Mouse (Mus musculus): ENCODE results near the gene Mdm4. TPM values are rescaled to one million over a fixed set of nuclear protein-coding genes. Genes with fewer than 3 reads are reported as not detected.
A peak's percentile ranks its signal among the peaks of the same experiment; 100 is the strongest.
"Not testable (repeated sequence)": the region's sequence is repeated elsewhere in the genome, so short reads cannot be mapped to it uniquely, and the experiment has no call there.

Mdm4 gene
- total and polyA plus RNA-seq, 3 experiments: 15.0 to 70.4 (median 44.1) TPM

DNA sequence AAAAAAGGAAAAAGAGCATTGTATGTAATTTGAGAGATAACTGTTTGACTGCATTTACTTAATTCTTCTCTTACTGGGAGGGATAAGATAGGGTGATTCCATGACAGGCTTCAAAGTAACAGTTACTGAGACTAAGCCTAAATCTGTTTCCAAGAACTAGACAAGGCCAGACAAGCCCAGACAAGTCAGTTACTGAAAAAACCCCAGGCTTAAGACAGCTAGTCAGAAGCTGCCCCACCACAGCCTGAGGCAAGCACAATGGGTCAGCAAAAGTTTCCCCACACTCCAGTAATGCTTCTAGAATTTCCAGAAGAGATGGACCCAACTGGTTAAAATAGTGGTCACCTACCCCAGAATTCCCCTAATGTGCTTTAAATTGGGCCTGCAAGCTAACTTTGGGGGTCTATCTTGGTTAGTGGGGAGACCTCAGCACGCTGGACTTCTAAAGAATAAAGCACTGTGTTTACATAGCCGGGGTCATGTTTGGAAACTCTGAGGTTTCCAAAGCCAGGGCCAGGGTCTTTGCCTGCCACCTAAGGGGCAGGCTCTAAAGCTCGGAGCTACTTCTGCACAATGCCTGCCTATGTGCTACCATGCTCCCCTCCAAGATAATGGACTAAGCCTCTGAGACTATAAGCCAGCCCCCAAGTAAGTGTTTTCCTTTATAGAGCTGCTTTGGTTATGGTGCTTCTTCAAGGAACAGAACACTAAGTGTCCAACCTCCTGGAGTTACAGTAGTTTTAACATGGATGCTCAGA, 10.0 kb downstream of the Mdm4 start:
- no peak for DNase-seq

DNA sequence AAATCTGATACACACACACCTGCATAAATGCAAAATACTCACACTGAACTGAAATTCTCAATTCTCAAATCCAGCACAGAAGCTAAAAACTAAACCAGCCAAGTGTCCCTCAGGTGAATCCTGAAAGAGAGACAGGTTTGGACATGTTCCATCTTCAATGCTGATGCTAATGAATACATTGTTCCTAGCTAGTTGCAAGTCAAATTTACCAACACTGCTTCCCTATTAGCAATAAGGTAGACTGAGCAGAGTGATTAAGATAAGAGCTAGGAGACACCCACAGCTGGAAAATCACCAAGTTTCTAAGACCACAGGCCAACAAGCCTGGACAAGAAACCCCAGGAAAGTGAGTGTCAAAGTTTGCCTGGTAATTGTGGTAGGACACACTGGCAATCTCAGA, 11.0 kb downstream of the Mdm4 start:
- no peak for DNase-seq

GRCm38 (mm10) chr1:133018580-133018979, 11.8 kb downstream of the Mdm4 start:
- DNase-seq: no peak

DNA sequence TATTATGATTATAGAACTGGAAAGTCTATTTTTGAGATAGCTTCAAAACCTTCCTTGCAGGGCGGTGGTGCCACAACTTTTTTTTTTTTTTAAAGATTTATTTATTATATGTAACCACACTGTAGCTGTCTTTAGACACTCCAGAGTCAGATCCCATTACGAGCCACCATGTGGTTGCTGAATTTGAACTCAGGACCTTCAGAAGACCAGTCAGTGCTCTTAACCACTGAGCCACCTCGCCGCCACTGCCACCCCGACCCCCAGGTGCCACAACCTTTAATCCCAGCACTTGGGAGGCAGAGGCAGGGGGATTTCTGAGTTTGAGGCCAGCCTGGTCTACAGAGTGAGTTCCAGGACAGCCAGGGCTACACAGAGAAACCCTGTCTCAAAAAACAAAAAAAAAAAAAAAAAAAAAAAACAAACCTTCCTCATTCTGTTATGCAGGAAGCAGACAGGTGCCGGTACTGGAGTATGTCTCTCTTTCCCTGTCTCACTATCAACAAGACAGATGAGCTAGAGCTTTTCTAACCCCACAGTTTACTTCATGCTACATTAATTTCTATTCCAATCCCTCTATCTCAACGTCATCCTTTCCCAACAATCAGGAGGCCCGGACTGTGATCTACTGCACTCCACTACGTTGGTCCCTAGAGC, 13.5 kb downstream of the Mdm4 start:
- DNase-seq: no peak

DNA sequence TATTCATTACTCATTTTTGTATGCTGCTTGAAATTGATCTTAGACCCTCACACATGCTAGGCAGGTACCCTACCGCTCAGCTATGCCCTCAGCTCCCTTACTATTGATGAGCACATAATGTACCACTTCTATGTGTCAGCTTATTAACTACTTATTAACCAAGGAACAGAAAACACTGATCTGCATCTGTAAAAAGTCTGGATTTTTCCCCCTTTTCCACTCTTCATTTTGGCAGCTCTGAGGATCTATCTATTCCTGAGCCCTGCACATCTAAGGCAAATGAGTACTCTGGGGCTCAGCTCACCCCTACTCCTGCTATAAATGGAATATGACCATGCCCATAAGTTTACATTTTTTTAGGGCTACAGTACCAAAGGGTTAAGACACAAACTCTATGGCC, 16.2 kb downstream of the Mdm4 start:
- no peak for DNase-seq

DNA sequence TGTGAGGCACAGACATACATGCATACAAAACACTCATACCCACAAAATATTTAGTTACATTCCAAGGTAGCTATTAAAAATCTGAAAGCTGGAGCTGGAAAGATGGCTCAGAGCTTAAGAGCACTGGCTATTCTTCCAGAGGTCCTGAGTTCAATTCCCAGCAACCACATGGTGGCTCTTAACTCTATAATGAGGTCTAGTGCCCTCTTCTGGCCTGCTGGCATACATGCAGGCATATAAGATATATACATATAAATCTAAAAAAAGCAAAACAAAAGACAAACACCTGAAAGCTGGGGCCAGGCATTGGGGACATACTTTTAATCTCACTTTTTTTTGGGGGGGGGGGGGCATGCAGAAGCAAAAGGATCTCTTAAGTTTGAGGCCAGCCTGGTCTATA, 17.0 kb downstream of the Mdm4 start:
- DNase-seq: no peak

DNA sequence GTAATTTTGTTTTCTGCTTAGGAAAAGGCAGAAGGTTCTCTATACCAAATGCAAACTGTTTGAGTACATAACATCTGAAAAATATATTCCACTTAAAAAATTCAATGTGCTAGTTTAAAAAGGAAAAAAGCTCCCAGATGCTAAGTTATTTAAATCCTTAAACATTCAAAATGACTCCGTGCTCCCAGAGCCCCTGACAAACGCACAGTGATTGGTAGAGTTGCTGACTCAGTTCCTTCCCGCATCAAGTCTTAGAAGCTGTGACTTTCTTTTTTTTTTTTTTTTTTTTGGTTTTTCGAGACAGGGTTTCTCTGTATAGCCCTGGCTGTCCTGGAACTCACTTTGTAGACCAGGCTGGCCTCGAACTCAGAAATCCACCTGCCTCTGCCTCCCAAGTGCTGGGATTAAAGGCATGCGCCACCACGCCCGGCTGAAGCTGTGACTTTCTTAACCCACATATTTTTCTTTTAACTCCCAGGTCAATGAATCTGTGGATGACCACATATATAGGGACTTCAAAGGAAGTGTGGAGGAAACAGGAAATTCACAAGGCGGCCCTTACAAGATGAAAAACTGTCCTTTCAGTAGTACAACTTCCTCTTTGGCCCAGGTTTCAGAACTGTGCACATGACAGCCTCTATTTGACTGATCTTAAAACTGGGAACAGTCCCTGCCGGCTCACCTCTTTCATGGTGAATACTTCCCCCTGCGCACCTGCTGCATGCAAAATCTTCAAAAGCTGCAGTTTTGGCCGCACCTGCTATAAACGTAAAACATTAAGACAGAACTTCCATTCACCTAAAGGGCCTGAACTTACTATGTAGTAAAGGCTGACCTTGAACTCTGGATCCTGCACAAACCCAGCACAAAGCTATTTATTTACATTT, 18.2 kb downstream of the Mdm4 start:
- no peak for DNase-seq

- peak; percentile 70 for DNase-seq
Observed at GRCm38 (mm10) chr1:133006571-133006970, 23.8 kb downstream of the Mdm4 start.

GRCm38 (mm10) chr1:133000347-133000746, 30.0 kb downstream of the Mdm4 start:
- no peak for DNase-seq

- no peak for DNase-seq
Observed at GRCm38 (mm10) chr1:132991580-132991979, 38.8 kb downstream of the Mdm4 start.

DNA sequence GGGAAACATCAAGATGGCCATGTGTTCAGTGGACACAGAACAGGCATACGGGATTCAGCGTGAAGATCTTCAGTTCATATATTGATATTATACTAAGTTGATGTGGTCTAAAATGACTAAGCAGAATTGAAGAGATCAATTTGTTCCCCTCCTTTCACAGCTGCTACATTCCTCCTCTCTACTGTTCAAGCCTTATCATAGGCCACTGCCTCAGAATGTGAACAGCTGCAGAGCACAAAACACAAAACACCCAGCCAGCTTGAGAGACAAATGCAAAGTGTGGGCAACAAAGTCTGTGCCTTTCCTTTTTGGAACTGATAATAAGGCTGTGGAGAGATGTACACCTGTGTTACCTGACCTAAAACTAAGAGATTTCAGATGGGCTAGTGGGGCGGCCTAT, 39.6 kb downstream of the Mdm4 start:
- no peak for DNase-seq

GRCm38 (mm10) chr1:132988556-132989459, 41.6 kb downstream of the Mdm4 start:
- DNase-seq: not testable (repeated sequence)

DNA sequence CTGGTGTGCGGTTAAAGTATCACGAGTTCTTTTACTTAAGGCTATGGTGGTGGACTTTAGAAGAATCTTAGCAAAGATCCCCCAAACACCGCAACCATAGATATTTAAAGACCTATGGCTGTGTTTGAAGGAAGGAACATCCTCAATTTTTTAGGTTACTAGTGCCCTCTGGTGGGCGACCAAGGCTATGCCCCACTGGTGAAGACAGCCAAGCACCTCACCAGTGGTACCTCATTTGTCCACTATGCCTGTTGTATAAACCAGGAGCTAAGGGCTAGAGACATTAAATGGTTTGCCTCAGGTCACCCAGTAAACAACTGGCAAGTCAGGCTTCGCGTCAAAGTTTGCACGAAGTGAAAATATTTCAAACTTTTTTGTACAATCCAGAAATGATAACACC, 47.6 kb downstream of the Mdm4 start:
- peak; percentile 44 for DNase-seq

DNA sequence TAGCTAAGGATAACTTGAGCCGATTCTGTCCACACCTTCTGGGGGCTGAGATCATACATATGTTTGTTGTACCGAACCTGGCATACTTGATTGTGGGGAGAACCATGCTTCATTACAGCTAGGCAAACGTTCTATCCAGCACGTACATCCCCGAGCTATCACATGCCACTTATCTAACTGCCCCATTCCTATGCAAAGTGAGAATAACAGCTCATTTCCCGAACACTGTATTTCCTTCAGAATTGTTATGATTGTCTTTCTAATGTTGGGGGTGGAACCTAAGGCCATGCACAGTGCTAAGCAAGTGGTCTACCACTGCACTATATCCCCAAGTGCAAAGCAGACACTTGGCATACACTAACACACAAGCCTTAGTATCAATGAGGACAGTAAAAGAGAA, 49.1 kb downstream of the Mdm4 start:
- no peak for DNase-seq

- peak; percentile 21 for DNase-seq
Observed at GRCm38 (mm10) chr1:132977402-132977801, 53.0 kb downstream of the Mdm4 start.

- DNase-seq: peak; percentile 52
Observed at GRCm38 (mm10) chr1:132968659-132969058, 61.7 kb downstream of the Mdm4 start.

DNA sequence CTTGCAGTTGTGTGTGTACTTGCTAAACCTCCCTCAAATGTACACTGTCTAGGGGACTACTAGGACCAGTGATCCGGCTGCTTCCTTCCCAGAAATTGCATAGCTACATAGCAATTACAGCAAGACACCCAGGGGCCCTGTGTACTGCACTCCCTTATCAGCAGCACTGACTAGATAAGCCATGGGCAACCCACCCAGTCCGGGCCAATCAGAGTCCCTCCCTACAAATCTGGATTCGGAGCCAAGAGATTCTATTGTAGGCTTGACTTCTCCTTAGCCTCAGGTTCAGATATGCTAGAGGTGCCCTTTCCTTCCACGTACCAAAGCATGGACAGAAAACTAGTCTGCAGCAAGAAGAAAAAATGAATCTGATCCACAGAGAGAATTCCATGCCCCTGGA, 65.7 kb downstream of the Mdm4 start:
- DNase-seq: no peak

- peak; percentile 53 for DNase-seq
Observed at GRCm38 (mm10) chr1:132964106-132964505, 66.3 kb downstream of the Mdm4 start.

- peak; percentile 50 for DNase-seq
Observed at GRCm38 (mm10) chr1:132961751-132962150, 68.6 kb downstream of the Mdm4 start.

GRCm38 (mm10) chr1:132956809-132957208, 73.6 kb downstream of the Mdm4 start:
- DNase-seq: no peak

- no peak for DNase-seq
Observed at GRCm38 (mm10) chr1:132947811-132948210, 82.5 kb downstream of the Mdm4 start.

DNA sequence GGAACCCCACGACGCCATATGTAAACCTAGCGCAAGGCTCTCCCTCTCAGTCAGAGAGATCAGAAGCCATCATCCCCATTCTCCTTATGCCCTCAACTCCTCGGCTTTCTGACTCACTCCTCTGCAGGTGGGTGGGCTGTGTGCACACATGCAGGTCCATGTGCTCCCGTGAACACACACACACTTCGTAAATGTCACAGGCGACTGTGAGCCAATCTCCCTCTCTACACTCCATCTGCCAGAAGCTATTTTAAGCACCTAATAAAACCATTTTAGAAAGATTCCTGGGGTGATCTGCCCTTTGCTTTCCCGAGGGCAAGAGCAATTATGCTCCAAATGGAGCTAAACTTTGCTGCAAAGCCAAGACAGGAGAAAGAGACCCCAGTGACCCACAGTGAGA, 84.5 kb downstream of the Mdm4 start:
- DNase-seq: no peak

All from adrenal gland, adult 2 months (tissue).